Mouse (Mus musculus) frontal cortex, postnatal 25 days (tissue): ENCODE results near the gene Abhd8.
A peak's percentile ranks its signal among the peaks of the same experiment; 100 is the strongest.

Experiments used
- DNase-seq, 2 experiments: peaks; one replicate each; pipeline ENCODE4 v3.0.0; 2022; ENCODE audit warnings: low spot score in 2 of 2

Abhd8 gene

DNA sequence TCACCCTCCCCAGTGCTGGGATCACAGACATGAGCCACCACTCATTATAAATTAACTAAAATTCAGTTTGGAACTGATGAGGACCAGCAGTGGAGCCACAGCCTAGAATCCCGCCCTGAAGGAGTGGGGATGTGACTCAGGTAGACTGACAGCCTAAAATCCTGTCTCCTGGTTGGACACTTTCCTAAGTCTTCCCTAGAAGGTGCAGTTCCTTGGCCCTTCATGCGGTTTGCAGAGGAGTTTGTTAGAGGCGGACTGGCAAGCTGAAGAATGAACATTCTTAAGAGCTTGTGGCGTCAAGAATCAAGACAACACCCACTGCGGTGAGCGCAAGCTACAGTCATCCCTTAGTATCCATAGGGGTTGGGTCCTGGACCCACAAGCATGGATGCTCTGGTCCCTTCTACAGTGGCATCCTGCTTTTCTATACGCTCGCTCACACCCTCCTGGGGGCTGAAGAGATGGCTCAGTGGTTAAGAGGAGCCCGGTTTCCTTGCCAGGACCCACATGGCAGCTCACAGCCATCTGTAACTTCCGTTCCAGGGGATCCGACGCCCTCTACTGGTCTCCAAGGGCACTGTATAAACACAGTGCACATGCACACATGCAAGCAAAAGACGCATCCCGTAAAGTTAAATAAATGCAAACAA lies 13.9 kb upstream of the Abhd8 start:
- no peak for DNase-seq

- peak in 1 of 2 experiments; percentile 64 for DNase-seq
These were observed 12.9 kb upstream of the Abhd8 start for GRCm38 (mm10) chr8:71476099-71476940.

- no peak for DNase-seq
These were observed 12.2 kb upstream of the Abhd8 start for GRCm38 (mm10) chr8:71475702-71476075.

- DNase-seq, result no peak
These were observed 11.6 kb upstream of the Abhd8 start for GRCm38 (mm10) chr8:71474785-71475701.

DNA sequence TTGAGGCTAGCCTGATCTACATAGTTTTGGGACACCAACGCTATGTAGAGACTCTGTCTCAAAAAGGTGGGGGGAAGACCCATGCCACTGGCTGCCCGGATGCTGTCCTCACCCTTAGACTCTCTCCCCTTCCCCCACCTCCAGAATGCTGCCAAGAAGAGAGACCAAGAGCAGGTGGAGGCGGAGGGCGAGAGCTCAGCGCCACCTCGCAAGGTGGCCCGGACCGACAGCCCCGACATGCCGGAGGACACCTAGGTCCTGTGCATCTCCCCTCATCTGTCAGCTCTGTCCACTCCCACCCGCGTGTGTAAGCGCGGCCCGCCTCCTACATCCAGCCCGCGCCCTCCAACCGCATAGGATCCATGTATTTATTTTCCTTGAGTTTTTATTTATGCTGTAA lies 10.9 kb upstream of the Abhd8 start:
- no peak for DNase-seq

GRCm38 (mm10) chr8:71472601-71473386 lies 9.3 kb upstream of the Abhd8 start:
- no peak for DNase-seq

DNA sequence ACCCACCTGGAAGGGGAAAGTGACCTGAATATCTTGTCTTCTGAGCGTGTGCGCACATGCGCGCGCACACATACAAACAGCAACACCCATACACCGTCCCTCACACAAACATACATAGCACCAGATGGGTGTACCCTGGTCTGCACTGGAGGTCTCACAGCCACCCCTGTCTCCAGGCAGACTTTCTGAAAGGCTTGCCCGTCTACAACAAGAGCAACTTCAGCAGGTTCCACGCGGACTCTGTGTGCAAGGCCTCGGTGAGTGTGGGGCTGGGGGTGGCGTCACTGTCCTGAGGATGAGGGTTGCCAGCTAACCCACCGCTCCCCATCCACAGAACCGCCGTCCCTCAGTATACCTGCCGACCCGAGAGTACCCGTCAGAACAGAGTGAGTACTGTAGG lies 8.4 kb upstream of the Abhd8 start:
- no peak for DNase-seq

DNA sequence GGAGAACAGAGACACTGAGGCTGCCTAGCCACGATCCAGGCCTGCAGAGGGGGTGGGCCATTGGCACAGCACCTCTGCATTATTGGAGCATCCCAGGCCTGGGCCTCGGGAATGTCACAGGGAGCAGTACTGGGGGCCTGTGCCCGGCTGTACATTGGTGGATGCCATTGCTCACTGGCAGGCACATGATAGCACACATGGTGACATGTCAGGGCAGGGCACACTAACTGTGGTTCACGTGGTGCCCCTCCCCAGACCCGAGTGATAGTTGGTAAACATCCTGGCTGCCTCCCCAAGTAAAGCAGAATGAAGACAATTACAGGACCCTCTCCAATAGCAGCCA lies 7.4 kb upstream of the Abhd8 start:
- DNase-seq, result no peak

DNA sequence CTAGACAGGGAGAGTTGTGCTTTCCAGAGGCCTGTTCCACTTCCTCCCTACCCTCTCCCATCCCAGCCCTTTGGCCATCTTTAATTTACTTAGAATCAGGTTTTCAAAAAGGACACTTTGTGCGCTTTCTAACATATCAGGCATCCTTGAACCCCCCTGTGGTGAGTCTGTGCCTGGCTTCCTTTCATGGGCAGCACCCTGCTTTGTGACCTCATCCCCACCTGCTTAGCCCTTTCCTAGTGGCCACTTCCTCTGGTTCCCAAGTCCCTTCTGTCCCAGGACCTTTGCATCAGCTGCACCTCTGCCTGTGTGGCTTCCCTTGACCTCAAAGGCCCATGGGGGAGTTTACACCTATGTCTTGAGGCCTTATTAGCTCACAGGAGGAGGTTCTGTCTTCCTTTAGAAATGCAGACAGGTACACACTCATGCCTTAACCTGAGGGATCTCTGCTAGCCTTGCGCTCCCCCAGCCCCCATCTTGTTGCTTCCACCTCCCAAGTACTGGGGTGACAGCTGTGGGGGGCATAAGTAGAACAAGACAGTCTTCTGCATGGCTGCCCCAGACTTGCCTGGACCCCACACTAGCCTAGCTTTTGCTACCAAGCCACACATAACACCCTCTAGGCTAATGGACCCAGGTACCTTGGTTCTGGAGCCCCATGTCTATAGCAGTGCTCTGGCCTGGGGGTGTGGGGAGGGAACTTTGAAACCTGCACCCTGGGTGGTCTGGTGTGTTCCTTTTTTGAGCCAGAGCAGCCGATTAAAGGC lies 6.9 kb upstream of the Abhd8 start:
- DNase-seq, result no peak

GRCm38 (mm10) chr8:71469411-71469810 lies 6.0 kb upstream of the Abhd8 start:
- DNase-seq, result no peak

DNA sequence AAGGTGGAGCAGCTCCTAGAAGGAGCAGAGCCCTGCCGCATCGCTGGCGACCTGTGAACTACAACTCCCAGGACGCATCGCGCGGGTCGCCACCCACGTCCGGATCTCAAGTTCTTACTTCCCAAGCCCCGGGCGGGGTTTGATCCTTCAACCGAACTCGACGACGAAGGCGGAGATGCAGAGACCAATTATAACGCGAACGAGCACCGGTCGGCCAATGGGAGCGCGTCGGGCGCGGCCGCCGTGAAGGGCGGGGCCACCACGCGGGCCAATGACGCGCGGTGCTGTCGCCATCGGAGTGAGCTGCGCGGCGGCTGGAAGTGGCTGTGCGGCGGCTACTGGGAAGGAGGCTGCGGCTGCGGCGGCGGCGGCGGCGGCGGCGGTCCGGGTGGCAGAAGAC lies 5.5 kb upstream of the Abhd8 start, which contains the start of gene Dda1:
TSS of gene Dda1 (plus strand) at position 284 of the 400 bp plus-strand sequence.
- DNase-seq, result peak; percentile 94 to 97

DNA sequence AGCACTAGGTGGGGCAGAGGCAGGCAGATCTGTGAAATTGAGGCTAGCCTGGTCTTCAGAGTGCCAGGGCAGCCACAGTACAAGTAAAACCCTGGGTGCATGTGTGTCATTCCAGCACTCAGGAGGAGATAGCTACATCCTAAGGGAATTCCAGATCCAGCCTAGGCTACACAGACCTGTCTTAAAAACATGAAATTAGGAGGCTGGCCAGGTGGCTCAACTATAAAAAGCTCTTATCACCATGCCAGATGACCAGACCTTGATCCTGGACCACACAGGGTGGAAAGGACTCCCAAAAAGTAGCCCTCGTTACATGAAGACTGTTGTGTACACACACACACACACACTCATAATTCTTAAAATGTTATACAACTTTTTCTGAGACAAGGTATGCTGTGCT lies 4.5 kb upstream of the Abhd8 start:
- DNase-seq, result no peak

DNA sequence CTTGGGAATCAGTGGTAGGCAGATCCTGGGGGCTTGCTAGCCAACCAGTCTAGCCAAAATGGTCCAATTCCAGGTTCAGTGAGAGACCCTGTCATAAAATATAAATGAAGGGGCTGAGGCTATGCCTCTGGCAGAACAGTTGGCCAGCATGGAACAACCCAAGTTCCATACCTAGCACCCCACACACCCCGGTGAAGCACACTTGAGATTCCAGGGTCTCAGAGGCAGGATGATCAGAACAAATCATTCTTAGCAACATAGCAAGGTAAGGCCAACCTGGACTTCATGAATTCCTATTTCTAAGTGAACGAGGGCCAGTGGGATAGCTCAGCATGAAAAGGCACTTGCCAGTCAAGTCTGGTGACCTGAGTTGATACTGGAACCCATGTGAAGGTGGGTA lies 3.7 kb upstream of the Abhd8 start:
- no peak for DNase-seq

- DNase-seq, result no peak
These were observed 2.7 kb upstream of the Abhd8 start for GRCm38 (mm10) chr8:71466198-71466597.

DNA sequence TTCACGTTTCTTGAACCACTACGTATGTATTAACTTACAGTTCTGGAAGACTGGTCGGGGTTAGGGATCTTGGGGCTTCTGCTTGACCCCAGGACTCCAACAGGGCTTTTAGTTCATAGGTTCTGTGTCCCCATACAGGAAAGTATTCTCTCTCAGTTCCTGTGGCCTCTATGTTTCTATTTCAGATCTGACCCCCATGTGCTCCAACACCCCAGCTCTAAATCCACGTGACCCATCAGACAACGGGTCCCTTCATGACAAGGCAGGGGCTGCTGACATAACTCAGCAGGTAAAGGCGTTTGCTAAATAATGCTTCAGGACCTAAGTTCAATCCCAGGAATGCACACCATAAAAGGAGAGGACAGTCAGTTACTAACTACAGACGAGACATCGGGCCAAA lies 2.3 kb upstream of the Abhd8 start:
- DNase-seq, result no peak

- peak; percentile 97 to 99 for DNase-seq
These were observed 1.4 kb upstream of the Abhd8 start, which contains the start of gene Mrpl34 for GRCm38 (mm10) chr8:71464513-71465500. Gene Mrpl34, plus strand, starts transcription at chr8:71464959.

DNA sequence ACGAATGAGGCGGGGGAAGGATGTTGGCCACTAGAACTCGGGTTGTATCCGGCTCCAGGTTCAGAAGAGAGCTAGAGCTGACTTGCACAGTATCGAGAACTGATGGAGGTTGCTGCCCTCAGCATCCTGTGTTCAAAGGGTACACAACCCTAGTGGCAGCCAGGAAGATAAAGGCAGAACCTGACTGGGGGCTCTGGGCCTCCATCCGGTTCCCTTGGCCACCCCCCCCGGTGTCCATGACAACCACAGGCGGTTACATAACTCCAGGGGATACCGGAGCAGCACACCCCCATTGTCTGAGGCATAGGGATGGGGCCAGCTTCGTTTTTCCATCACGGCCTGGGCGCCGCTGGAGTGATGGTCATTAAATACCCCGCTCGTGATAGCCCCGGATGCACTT lies 669 bp downstream of the Abhd8 start:
- peak in 1 of 2 experiments; percentile 50 for DNase-seq

- no peak for DNase-seq
These were observed 1.3 kb downstream of the Abhd8 start for GRCm38 (mm10) chr8:71462191-71462590.

- DNase-seq, result no peak
These were observed 2.2 kb downstream of the Abhd8 start for GRCm38 (mm10) chr8:71461152-71461840.
